Mouse (Mus musculus): ENCODE measurements around the gene Olfr697.
"Not testable (repeated sequence)": the region's sequence is repeated elsewhere in the genome, so short reads cannot be mapped to it uniquely, and the experiment has no call there.

Olfr697 gene

GRCm38 (mm10) chr7:106742343-106742742, at the start of gene Olfr697:
Gene Olfr697, minus strand, starts transcription at chr7:106742443.
- in situ Hi-C loops (cut with MboI, MseI): no loop called here

GRCm38 (mm10) chr7:106788330-106788729, 46.1 kb upstream of the Olfr697 start:
- in situ Hi-C loops (cut with MboI, MseI): no loop called here

- in situ Hi-C loops (cut with MboI, MseI): not testable (repeated sequence)
These were observed 18.8 kb upstream of the Olfr697 start for GRCm38 (mm10) chr7:106761008-106761407.

DNA sequence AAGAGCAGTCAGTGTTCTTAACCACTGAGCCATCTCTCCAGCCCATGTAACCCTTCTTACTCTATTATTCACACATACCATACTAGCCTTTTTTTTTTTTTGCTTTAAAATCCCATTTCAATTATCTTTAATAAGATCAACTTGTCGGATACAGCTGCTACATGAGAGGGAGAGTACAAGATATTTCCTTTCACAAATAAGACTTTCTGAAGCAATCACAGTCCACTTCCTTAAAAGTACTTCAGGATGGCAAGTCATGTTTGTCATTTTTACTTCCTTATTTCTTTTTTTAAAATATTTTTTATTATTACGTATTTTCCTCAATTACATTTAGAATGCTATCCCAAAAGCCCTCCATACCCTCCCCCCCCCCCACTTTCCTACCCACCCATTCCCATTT, 16.6 kb upstream of the Olfr697 start:
- in situ Hi-C loops (cut with MboI, MseI): no loop called here

DNA sequence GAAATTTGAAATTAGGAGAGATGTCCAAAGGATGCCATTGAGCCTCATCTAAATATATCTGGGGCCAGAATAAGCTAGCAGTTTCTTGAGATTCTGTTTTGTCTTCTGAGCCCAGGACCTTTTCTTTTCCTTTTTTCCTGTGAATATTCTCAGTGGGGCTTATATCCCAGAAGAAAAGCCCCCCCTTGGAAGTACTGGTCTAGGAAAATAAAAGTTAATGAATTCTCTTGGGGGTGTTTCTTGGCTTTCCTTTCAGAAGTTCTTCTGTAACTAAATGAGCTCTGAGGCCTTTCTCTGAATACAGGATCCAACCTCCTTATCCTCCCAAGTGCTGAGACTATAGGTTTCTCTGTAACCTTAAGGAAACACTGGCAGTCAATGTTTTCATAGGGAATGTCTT, 13.1 kb upstream of the Olfr697 start, which contains the start of gene Olfr698:
Olfr698 (minus strand) TSS at position 101 of the 400 bp plus-strand sequence.
- in situ Hi-C loops (cut with MboI, MseI): no loop called here

DNA sequence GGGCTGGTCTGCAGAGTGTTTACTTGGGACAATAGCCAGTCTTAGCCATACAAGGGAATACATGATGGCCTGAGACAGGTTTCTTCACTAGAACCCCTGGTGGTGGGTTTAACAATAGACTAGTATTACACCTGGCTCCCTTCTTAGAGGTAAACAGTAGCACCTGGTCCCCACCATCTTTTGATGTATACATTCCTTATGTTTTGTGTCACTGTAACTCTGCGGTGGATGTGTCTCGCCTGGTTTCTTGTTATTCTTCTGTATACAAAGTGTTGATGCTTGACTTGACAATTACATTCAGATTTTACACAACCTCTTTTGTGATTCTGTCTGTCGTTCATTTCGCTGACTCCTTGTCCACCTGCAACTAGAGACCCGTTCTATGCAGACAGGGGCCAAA, 3.6 kb upstream of the Olfr697 start:
- in situ Hi-C loops (cut with MboI, MseI): no loop called here

- in situ Hi-C loops (cut with MboI, MseI): no loop called here
These were observed 5.2 kb downstream of the Olfr697 start for GRCm38 (mm10) chr7:106737028-106737427.

- in situ Hi-C loops (cut with MboI, MseI): no loop called here
These were observed 8.5 kb downstream of the Olfr697 start for GRCm38 (mm10) chr7:106733717-106734116.

- in situ Hi-C loops (cut with MboI, MseI): not testable (repeated sequence)
These were observed 16.6 kb downstream of the Olfr697 start for GRCm38 (mm10) chr7:106725654-106726053.

GRCm38 (mm10) chr7:106716296-106716695, 25.9 kb downstream of the Olfr697 start, which contains the start of gene Olfr695:
Gene Olfr695, minus strand, starts transcription at chr7:106716396.
- in situ Hi-C loops (cut with MboI, MseI): no loop called here

- in situ Hi-C loops (cut with MboI, MseI): no loop called here
These were observed 30.8 kb downstream of the Olfr697 start for GRCm38 (mm10) chr7:106711463-106711862.

DNA sequence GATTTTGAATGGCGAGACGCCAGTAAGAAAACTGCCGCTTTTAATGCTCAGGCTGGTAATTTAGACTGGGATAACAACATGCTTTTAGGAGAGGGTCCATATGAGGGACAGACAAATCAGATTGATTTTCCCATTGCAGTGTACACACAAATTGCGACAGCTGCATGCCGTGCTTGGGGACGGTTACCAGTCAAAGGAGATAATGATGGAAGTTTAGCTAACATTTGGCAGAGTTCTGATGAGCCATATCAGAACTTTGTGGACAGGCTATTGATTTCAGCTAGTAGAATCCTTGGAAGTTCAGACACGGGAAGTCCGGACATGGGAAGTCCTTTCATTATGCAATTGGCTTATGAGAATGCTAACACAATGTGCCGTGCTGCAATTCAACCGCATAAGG, 34.5 kb downstream of the Olfr697 start:
- in situ Hi-C loops (cut with MboI, MseI): not testable (repeated sequence)

DNA sequence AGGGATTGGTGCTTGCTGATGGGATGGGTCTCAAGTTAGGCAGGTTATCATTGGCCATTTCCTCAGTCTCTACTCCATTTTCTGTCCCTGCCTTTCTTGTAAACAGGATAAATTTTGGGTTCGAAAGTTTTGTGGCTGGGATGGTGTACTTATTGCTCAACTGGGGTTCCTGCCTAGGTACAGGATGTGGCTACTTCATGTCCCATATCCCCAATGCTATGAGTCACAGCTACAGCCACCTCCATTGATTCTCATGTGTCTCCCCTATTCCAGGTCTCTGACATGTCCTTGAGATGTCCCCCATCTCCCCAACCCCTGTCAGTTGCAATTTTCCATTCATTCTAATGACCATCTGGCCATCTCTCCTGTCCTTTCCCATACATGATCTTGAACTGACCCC, 45.4 kb downstream of the Olfr697 start:
- in situ Hi-C loops (cut with MboI, MseI): no loop called here

DNA sequence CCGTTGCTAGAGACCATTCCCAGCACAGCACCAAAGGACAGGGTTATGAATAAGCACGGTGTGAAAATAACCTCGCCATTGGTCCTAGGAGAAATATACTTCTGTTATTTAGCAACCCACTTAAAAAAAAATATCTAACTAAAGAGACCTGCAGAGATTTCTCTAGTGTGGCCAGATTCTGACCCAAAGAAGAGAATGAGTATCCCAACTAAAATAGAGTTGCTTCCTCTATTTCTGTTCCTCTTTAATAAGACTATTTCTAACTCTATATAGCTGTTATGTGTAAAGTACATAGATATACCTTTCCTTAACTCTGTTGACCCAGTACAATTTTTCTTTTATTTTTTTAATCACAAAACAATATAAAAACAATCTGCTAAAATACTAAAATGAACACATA, 49.3 kb downstream of the Olfr697 start:
- in situ Hi-C loops (cut with MboI, MseI): no loop called here

- in situ Hi-C loops (cut with MboI, MseI): no loop called here
These were observed 50.5 kb downstream of the Olfr697 start, which contains the start of gene Olfr694 for GRCm38 (mm10) chr7:106691714-106692113. Gene Olfr694, minus strand, starts transcription at chr7:106691814.

Data from T-helper 2 cell (primary cell).